Mouse (Mus musculus) hindbrain, embryonic 14.5 days (tissue): ENCODE data around the gene Nav2. TPM values are rescaled to one million over a fixed set of nuclear protein-coding genes. Genes with fewer than 3 reads are reported as not detected.

Source experiments
- ATAC-seq: fragments of 200-750 bp; cut with Nextera tagmentation; 2 replicates; pipeline ENCODE4 v1.8.0; 2017; ENCODE audit warnings: moderate number of reproducible peaks, mild to moderate bottlenecking, moderate TSS enrichment, moderate library complexity; ENCODE audit not compliant: low FRiP score
- DNase-seq: peaks from one replicate; pipeline ENCODE4 v3.0.0-alpha.2; 2015; ENCODE audit warnings: low spot score
- H3K27ac ChIP-seq: fragments of 300-500 bp; sonication (generic); 2 replicates; pipeline ENCODE4 v1.5.1; 2014; ENCODE audit warnings: mild to moderate bottlenecking, moderate library complexity
- H3K27me3 ChIP-seq: fragments of 300-500 bp; sonication (generic); 2 replicates; pipeline ENCODE4 v1.6.1; 2014; ENCODE audit warnings: mild to moderate bottlenecking, low read length, mixed read lengths; ENCODE audit not compliant: control insufficient read depth, insufficient read depth
- H3K36me3 ChIP-seq: fragments of 300-500 bp; sonication (generic); replicated peaks from 2 replicates; pipeline ENCODE4 v1.6.1; 2014; ENCODE audit not compliant: control insufficient read depth, insufficient read depth
- H3K4me1 ChIP-seq: fragments of 300-500 bp; sonication (generic); replicated peaks from 2 replicates; pipeline ENCODE4 v1.6.1; 2014; ENCODE audit warnings: antibody characterized with exemption, low read length, mixed read lengths; ENCODE audit not compliant: control insufficient read depth, insufficient read depth
- H3K4me2 ChIP-seq: fragments of 300-500 bp; sonication (generic); replicated peaks from 2 replicates; pipeline ENCODE4 v1.6.1; 2014; ENCODE audit warnings: mild to moderate bottlenecking, moderate library complexity
- H3K4me3 ChIP-seq: fragments of 300-500 bp; sonication (generic); replicated peaks from 2 replicates; pipeline ENCODE4 v1.5.1; 2014; ENCODE audit warnings: mild to moderate bottlenecking, low read length
- H3K9ac ChIP-seq: fragments of 300-500 bp; sonication (generic); 2 replicates; pipeline ENCODE4 v1.6.1; 2014
- H3K9me3 ChIP-seq: fragments of 300-500 bp; sonication (generic); 2 replicates; pipeline ENCODE4 v1.6.1; 2016; ENCODE audit warnings: low read length; ENCODE audit not compliant: control insufficient read depth
- WGBS: fragments of 180-500 bp; shearing (Covaris S2); extraction: QIAGEN DNeasy Blood & Tissue Kit; methylation state at CpG from one replicate; pipeline ENCODE4 v1.1.7; 2014; 5-methylcytosine and 5-hydroxymethylcytosine counted together
- polyA plus RNA-seq: library from polyadenylated mRNA; unstranded; fragments of >200 nt; fragmentation: Nextera tagmentation; extraction: Ambion mirVana; gene quantifications from 2 replicates; pipeline ENCODE4 v1.2.1, GENCODE M21; 2014

Gene Nav2
- polyA plus RNA-seq, 1 experiment from 2014 or later, result 28.2 TPM

GRCm38 (mm10) chr7:48998097-48998496, 89.6 kb downstream of the Nav2 start:
- H3K9ac ChIP-seq, result no peak overlapping the region
- H3K27ac ChIP-seq, result no peak overlapping the region
- no peaks in the 10 kb centered on the region for H3K27me3 ChIP-seq
- H3K9me3 ChIP-seq, result no peaks in the 10 kb centered on the region
- ATAC-seq (no peak), DNase-seq (no peak)
- H3K4me1 ChIP-seq, result peaks cover 43% of the 10 kb centered on the region
- H3K36me3 ChIP-seq, result no peaks in the 10 kb centered on the region
- 90% methylated on average over 8 of the region's 8 CpGs for WGBS
- H3K4me2 ChIP-seq, result no peak overlapping the region
- no peak overlapping the region for H3K4me3 ChIP-seq

GRCm38 (mm10) chr7:48998595-48998994, 90.1 kb downstream of the Nav2 start:
- WGBS, result 72% methylated on average over 10 of the region's 10 CpGs
- ATAC-seq, result no peak
- H3K36me3 ChIP-seq, result no peaks in the 10 kb centered on the region
- H3K27ac ChIP-seq, result no peak overlapping the region
- peaks cover 46% of the 10 kb centered on the region for H3K4me1 ChIP-seq
- H3K9me3 ChIP-seq, result no peaks in the 10 kb centered on the region
- no peak overlapping the region for H3K4me3 ChIP-seq
- no peak overlapping the region for H3K4me2 ChIP-seq
- H3K27me3 ChIP-seq, result no peaks in the 10 kb centered on the region
- no peak for DNase-seq
- H3K9ac ChIP-seq, result no peak overlapping the region

GRCm38 (mm10) chr7:49000816-49001215, 92.3 kb downstream of the Nav2 start:
- Histone ChIP-seq H3K27ac (no peak overlapping the region), H3K4me2 (no peak overlapping the region), H3K9me3 (no peaks in the 10 kb centered on the region), H3K9ac (no peak overlapping the region), H3K4me3 (no peak overlapping the region), H3K27me3 (no peaks in the 10 kb centered on the region), H3K36me3 (no peaks in the 10 kb centered on the region), H3K4me1 (peaks cover 37% of the 10 kb centered on the region)
- DNase-seq (no peak), ATAC-seq (no peak)
- 75% methylated on average over 3 of the region's 3 CpGs for WGBS

GRCm38 (mm10) chr7:49004402-49004801, 95.9 kb downstream of the Nav2 start:
- Histone ChIP-seq H3K4me1 (peaks cover 26% of the 10 kb centered on the region), H3K4me2 (no peak overlapping the region), H3K36me3 (no peaks in the 10 kb centered on the region), H3K4me3 (no peak overlapping the region), H3K27me3 (no peaks in the 10 kb centered on the region), H3K9me3 (no peaks in the 10 kb centered on the region), H3K9ac (no peak overlapping the region), H3K27ac (no peak overlapping the region)
- ATAC-seq (no peak), DNase-seq (no peak)
- 64% methylated on average over 5 of the region's 5 CpGs for WGBS

GRCm38 (mm10) chr7:49006886-49007285, 98.4 kb downstream of the Nav2 start:
- WGBS, result 56% methylated on average over 7 of the region's 7 CpGs
- H3K27me3 ChIP-seq, result no peaks in the 10 kb centered on the region
- no peak overlapping the region for H3K4me2 ChIP-seq
- no peaks in the 10 kb centered on the region for H3K9me3 ChIP-seq
- peaks cover 22% of the 10 kb centered on the region; the same call in 1 of the 2 replicates for H3K4me1 ChIP-seq
- H3K4me3 ChIP-seq, result no peak overlapping the region
- no peak overlapping the region for H3K27ac ChIP-seq
- DNase-seq (no peak), ATAC-seq (no peak)
- H3K9ac ChIP-seq, result no peak overlapping the region
- H3K36me3 ChIP-seq, result no peaks in the 10 kb centered on the region

- Histone ChIP-seq H3K4me1 (peaks cover 37% of the 10 kb centered on the region), H3K36me3 (no peaks in the 10 kb centered on the region), H3K4me2 (no peak overlapping the region), H3K9me3 (no peaks in the 10 kb centered on the region), H3K4me3 (no peak overlapping the region), H3K27me3 (no peaks in the 10 kb centered on the region), H3K9ac (no peak overlapping the region), H3K27ac (no peak overlapping the region)
- WGBS, result 96% methylated on average over 6 of the region's 6 CpGs
- DNase-seq, result no peak
- no peak for ATAC-seq
These were observed 102.2 kb downstream of the Nav2 start for GRCm38 (mm10) chr7:49010739-49011138.

GRCm38 (mm10) chr7:49012027-49012426, 103.5 kb downstream of the Nav2 start:
- no peak for ATAC-seq
- Histone ChIP-seq H3K27ac (no peak overlapping the region), H3K9ac (no peak overlapping the region), H3K27me3 (no peaks in the 10 kb centered on the region), H3K4me2 (no peak overlapping the region), H3K4me3 (no peak overlapping the region), H3K9me3 (no peaks in the 10 kb centered on the region), H3K4me1 (peaks cover 44% of the 10 kb centered on the region), H3K36me3 (no peaks in the 10 kb centered on the region)
- WGBS, result 52% methylated on average over 1 of the region's 1 CpGs
- no peak for DNase-seq

GRCm38 (mm10) chr7:49014480-49014879, 106.0 kb downstream of the Nav2 start:
- ATAC-seq (no peak), DNase-seq (no peak)
- 79% methylated on average over 10 of the region's 10 CpGs for WGBS
- H3K4me2 ChIP-seq, result no peak overlapping the region
- H3K9ac ChIP-seq, result no peak overlapping the region
- H3K4me3 ChIP-seq, result no peak overlapping the region
- peaks cover 67% of the 10 kb centered on the region for H3K4me1 ChIP-seq
- H3K9me3 ChIP-seq, result no peaks in the 10 kb centered on the region
- no peak overlapping the region for H3K27ac ChIP-seq
- H3K27me3 ChIP-seq, result no peaks in the 10 kb centered on the region
- no peaks in the 10 kb centered on the region for H3K36me3 ChIP-seq

- Histone ChIP-seq H3K9ac (no peak overlapping the region), H3K9me3 (no peaks in the 10 kb centered on the region), H3K27me3 (no peaks in the 10 kb centered on the region), H3K27ac (no peak overlapping the region), H3K4me3 (no peak overlapping the region), H3K4me2 (no peak overlapping the region), H3K36me3 (no peaks in the 10 kb centered on the region), H3K4me1 (peaks cover 69% of the 10 kb centered on the region)
- ATAC-seq (no peak), DNase-seq (no peak)
- 53% methylated on average over 6 of the region's 6 CpGs for WGBS
These were observed 106.8 kb downstream of the Nav2 start for GRCm38 (mm10) chr7:49015297-49015696.

GRCm38 (mm10) chr7:49016088-49016487, 107.6 kb downstream of the Nav2 start:
- no peak for ATAC-seq
- H3K27me3 ChIP-seq, result no peaks in the 10 kb centered on the region
- peaks cover 69% of the 10 kb centered on the region for H3K4me1 ChIP-seq
- H3K4me2 ChIP-seq, result no peak overlapping the region
- H3K27ac ChIP-seq, result no peak overlapping the region
- no peak overlapping the region for H3K4me3 ChIP-seq
- no peaks in the 10 kb centered on the region for H3K9me3 ChIP-seq
- no peaks in the 10 kb centered on the region for H3K36me3 ChIP-seq
- DNase-seq, result no peak
- 59% methylated on average over 2 of the region's 2 CpGs for WGBS
- no peak overlapping the region for H3K9ac ChIP-seq
